Mouse (Mus musculus) megakaryocyte progenitor cell, adult 5-6 weeks (primary cell): ENCODE data around the gene Glrx3. TPM values are rescaled to one million over a fixed set of nuclear protein-coding genes. Genes with fewer than 3 reads are reported as not detected.
"Not testable (repeated sequence)": the region's sequence is repeated elsewhere in the genome, so short reads cannot be mapped to it uniquely, and the experiment has no call there.

ENCODE experiments used
- ATAC-seq: replicated peaks from 2 replicates; pipeline ENCODE4 v1.8.0; 2016; ENCODE audit warnings: mild to moderate bottlenecking, moderate TSS enrichment, inconsistent platforms; ENCODE audit not compliant: poor library complexity
- total RNA-seq, 2 experiments: library from RNA; stranded (forward) in 1 of 2; stranded (reverse) in 1 of 2; fragments of 157-497, 149-512 nt in 1 of 2; fragments of 200-1000 nt in 1 of 2; gene quantifications; 2 replicates each; pipeline versions ENCODE4 v1.2.3 to v1.2.4; 2015 to 2017

Glrx3 gene
- total RNA-seq (2015) (135 and 136 TPM in 2 replicates), total RNA-seq (2017) (179 and 183 TPM in 2 replicates)

DNA sequence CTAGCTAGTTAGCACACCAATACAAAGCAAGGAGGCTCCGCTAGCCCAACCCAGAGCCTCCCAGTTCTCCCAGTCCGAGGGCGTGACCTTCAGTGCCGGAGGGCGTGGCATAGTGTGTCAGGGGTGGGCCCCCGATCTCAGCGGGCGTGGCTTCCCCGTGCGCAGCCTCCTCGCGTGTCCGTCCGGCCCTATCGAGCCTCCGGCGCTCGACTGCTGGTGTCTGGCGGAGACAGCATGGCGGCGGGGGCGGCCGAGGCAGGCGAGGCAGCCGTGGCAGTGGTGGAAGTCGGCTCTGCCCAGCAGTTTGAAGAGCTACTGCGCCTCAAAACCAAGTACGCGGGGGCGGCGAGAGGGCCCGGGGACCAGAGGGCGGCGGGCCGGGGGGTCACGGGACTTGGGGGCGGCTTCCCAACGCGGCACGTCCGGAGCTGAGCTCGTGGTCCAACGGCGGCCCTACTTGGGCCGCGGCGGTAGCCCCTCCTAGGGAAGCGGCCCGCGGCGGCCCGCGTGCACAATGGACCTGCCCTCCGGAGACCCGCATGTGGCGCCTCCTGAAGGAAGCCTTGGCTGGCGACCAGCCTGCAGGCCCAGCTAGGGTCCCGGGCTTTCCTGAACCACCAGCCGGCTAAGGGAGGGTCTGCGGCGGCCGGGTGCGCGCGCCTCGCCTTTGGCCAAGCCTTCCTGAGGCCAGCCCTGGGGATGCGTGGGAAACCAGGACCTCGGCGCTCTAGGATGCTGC is at the start of gene Glrx3:
Glrx3 (plus strand) TSS at position 175 of the 739 bp plus-strand sequence.
- peak; percentile 97 for ATAC-seq

- no peak for ATAC-seq
Measured at GRCm38 (mm10) chr7:137387863-137388262, 49.6 kb upstream of the Glrx3 start.

- ATAC-seq, result no peak
Measured at GRCm38 (mm10) chr7:137395421-137395820, 42.0 kb upstream of the Glrx3 start.

DNA sequence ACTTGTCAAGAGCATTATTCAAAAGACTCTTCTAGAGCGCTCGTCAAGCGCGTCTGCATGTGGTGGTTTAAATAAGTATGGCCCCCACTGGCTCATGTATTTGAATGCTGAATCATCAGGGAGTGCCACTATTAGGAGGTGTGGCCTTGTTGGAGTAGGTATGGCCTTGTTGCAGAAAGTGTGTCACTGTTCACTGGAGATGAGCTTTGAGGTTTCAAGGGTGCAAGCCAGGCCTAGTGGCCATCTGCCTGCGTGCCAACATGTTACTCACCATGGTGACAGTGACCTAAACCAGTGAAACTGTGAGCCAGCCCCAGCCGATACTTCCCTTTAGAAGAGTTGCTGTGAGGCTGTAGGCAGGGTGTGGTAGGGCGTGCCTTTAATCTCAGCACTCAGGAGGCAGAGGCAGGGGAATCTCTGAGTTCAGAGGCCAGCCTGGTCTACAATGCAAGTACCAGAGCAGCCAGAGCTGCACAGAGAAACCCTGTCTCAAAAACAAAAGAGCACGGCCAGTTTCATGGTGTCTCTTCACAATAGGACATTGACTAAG is 40.0 kb upstream of the Glrx3 start:
- no peak for ATAC-seq

DNA sequence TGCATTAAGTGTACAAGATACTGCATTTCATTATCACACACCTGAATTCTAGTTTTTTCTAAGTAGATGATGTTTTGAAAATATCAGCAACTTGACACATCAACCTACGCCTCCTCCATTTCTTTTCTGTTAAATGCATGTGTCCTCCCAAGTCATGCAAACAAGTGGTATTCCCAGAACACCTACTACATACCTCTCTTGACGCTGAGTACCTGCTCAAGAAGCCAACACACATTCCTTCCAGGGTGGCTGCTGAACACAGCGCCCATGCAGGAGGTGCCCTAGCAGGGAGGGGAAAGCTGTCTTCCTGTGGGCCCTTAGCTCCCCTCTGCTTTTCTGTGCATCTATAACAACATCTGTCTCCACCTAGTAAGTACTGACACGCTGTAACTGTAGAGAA is 38.4 kb upstream of the Glrx3 start:
- no peak for ATAC-seq

DNA sequence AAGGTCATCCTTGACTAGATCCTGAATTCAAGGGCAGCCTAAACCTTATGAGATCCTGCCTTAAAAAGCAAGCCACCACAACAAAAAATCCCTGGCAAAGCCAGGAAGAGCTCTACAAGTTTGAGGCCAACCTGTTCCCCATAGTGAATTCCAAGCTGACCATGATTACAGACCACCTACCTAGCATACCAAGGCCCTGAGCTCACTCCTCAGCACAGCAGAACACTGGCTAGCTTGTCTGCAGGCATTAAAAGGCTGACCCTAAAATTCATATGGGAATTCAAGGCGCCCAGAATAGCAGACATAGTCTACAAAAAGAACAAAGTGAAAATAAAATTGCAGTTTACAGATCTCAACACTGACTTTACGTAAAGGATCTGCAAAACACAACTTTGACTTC is 33.3 kb upstream of the Glrx3 start:
- ATAC-seq, result no peak

- ATAC-seq, result no peak
Measured at GRCm38 (mm10) chr7:137407428-137408058, 29.9 kb upstream of the Glrx3 start.

DNA sequence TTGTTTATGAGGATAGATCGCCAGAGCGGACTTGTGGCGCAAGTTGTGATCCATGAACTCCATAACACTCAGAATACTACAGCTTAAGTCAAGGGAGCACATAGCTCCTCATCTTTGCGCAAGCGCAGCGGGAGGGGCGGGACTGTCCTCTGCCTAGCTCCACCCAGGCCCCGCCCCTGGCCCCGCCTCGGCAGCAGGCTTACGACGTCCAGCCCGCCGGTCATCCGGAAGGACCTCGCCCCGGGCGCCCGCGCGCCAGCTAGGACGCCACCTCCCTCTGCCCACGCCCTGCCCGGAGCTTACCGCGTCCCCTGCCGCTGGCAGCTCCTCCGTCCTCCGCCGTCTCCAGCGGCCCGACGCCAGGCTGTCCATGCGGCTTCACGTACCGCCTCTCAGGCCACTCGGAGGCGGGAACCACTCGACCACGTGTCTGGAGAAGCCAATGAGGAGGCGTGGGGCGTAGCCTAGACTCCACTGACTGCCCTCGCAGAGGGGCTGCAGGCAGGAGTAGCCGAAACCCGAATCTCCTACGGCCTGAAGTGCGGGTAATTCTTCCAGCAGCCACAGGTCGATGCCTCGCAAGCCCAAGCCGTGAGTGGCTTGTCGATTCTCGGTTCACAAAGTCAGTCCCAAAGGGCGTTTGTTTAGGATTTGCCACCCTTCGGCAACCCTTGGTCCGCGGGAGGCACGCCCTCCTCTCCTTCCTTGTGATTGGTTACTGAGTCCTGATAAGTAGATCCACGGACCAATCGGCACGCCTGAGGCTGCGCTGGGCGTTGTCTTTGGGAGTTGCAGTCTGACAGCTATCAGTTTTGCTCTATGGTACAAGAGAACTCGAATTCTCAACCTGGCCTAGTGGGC is 26.8 kb upstream of the Glrx3 start, which contains the start of gene 9430038I01Rik:
9430038I01Rik (minus strand) TSS at position 426 of the 861 bp plus-strand sequence.
- peak; percentile 90 for ATAC-seq

- no peak for ATAC-seq
Measured at GRCm38 (mm10) chr7:137414710-137415109, 22.7 kb upstream of the Glrx3 start.

DNA sequence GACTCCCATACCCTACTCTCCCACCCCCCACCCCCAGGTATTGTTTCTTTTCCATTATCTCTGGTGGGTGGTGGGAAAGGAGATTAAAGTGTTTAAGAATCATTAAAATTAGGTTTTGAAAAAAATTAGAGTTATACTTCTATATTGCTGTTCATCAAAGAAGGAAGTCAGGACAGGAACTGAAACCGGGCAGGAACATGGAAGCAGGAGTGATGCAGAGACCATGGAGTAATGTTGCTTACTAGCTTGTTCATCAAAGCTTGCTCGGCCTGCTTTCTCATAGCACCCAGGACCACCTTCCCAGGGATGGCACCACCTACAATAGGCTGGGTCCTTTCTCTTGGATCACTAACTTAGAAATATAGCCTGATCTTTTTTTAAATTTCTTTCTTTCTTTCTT is 16.9 kb upstream of the Glrx3 start:
- peak; percentile 72 for ATAC-seq

DNA sequence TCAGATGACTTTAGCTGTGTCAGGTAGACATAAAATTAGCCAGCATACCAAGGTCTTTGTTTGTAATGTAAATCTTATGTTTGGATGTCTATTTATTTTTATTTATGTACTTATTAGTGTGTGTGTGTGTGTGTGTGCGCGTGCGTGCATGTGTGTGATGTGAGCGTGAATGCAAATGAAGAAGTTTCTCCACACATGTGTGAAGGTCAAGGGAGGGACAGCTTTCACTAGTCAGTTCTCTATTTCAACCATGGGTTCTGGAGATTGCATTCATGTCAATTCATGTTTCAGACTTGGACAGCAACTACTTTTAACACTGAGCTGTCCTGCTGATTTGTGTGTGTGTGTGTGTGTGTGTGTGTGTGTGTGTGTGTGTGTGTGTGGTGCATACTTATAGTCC is 16.2 kb upstream of the Glrx3 start:
- 0 out of 2 replicates have a peak, but pooled peaks have one; percentile 26 for ATAC-seq

- no peak for ATAC-seq
Measured at GRCm38 (mm10) chr7:137426693-137427092, 10.7 kb upstream of the Glrx3 start.

DNA sequence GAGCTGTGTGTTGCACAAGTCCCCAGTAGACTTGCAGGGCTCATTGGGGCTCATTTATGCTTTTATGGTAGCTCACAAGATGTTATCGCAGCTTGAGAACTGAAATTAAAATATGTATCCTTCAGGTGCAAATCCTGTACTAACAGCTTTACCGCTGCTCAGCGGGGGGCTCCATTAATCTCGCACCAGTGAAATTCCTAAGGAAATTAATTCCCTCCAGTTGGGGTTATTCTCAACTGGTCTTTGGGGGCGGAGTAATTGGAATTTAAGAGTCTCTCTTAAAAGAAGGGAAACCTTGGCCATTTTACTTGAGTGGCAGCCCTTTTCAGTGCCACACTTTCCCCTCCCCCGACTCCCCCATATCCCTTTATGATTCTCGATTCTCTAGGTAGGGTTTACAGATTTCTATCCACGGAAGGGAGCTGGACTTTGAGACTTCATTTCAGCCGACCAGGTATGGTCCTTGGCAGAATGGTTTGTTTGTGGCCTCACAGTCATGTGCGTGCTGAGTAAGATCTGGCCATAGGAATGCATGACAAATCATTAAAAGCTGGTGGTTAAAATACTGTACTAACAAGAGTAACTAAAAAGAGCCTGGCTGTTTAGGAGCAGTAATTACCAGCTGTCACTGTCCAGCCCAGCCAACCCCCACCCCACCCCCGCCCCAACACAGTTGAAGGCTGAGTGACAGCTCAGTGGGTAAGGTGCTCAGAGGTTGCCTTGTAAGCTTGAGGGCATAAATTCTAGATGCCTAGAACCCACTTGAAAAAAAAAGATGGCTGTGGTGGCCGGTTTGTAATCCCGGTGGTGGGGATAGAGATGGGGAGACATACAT is 5.4 kb upstream of the Glrx3 start:
- ATAC-seq, result no peak

DNA sequence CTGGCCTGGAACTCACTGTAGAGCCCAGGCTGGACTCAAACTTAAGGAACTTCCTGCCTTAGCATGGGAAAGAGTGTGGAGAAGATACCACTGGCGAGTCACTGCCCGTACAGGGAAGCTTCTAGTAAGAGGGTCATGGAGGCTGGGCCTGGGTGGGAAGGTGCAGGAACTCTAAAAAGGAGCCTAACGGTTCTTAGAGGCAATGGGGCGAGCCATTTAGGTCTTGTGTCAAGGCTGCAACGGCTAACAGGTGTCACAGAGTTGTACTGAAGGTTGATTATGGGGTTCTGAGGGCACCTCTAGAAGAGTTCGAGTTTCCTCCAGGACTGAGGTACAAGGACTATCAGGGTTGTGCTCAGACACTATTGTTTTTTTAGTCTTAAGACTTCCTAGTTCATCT is 513 bp upstream of the Glrx3 start:
- ATAC-seq, result no peak

GRCm38 (mm10) chr7:137438179-137438550 is 751 bp downstream of the Glrx3 start:
- peak; percentile 29 for ATAC-seq

DNA sequence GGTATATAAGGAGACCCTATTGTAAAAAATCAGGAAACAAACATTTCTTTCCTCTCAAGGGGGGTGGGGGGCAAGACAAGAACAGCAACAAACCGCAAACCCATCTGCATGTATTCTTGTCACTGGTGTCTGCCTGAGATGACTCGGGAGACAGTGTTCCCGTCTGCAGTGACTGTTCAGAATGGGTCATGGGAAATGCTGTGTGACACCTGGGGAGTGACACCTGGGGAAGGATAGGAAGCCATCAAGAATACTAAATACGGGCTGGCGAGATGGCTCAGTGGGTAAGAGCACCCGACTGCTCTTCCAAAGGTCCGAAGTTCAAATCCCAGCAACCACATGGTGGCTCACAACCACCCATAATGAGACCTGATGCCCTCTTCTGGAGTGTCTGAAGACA is 1.5 kb downstream of the Glrx3 start:
- ATAC-seq, result not testable (repeated sequence)

DNA sequence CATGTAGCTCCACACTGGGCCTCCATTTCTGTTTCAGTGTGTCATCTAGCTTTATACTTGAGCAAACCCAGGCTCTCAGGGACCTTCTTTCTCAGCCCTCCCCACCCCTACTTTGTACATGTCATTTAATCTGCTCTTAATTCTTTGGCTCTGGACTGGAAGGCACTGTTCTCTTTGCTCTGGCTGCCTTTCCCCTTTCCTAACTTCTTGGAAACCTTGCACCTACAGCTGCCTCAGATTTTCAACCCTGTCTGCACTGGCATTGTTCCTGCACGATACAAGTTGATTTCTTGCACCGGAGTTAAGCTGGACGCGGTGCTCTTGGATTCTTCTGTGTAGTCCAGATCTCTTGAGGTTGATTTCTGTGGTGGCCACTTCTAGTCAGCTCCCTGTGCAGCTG is 5.5 kb downstream of the Glrx3 start:
- ATAC-seq, result no peak

GRCm38 (mm10) chr7:137445321-137445720 is 7.9 kb downstream of the Glrx3 start:
- no peak for ATAC-seq

GRCm38 (mm10) chr7:137461396-137461795 is 24.0 kb downstream of the Glrx3 start:
- no peak for ATAC-seq

- ATAC-seq, result peak; percentile 78
Measured at GRCm38 (mm10) chr7:137468174-137468573, 30.8 kb downstream of the Glrx3 start.
